Mouse (Mus musculus): Measurements from ENCODE around the gene Pbld1. TPM values are rescaled to one million over a fixed set of nuclear protein-coding genes. Genes with fewer than 3 reads are reported as not detected.
A peak's percentile ranks its signal among the peaks of the same experiment; 100 is the strongest.

Pbld1 gene
- polyA plus RNA-seq, 1 experiment: 4.6 TPM

DNA sequence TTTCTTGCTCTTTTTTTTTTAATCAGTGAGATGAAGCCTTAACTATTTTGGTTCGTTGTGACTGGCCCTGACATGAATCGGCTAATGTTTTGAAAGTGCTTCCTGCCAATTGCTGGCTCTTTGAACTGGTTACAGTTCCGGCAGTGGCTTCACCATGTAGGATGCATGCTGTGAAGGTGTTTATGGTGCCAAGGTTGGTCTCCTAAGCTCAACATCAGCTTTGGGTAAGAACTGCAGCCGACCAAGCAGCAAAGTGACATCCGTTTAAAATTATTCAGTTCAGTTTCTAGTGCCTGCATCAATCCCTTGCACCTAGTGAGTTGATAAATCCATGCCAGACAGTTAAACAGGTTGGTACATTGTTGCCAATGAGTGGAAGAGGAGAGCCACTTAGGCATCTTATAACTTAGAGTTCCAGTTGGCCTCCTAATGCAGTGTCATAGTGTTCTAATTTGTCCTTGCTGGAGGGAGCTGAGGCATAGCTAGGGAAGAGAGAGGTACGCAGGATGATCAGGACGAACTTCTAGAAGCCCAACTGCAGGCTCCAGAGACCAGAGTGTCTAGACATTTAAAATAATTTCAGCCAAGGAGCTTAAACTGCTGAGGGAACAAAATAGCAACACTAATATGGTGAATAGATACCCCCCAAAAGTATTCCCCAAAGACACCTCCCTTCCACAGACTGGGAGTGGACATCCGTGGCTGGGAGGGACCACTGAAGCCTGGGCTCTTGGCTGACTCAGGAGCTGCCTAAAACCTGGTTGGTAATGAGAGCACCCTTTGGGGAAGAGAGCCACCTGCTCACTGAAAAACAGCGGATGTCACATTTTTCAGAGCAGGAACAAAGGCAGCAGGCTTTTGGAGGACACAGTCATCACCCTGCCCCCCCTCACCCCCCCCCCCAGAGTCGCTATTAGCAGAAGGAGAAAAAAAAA, 32.9 kb downstream of the Pbld1 start:
- DNase-seq (ENCODE audit: low spot score): no peak

DNA sequence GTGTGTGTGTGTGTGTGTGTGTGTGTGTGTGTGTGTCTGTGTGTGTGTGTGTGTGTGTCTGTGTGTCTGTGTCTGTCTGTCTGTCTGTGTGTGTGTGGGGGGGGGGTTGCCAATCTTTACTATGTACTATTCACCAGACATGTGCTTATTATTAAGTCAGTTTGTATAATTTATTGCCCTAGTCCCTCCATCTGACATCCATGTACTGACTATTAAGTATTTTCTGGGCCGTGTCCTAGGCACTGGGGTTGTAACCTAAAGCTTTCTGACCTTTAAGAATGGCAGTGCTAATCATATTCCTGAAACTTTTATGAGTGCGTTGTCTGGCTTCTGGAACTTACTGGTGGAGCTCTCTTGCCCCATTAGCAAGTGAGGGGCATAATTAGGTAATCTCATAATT, 36.8 kb downstream of the Pbld1 start:
- DNase-seq (ENCODE audit: low spot score): no peak

DNA sequence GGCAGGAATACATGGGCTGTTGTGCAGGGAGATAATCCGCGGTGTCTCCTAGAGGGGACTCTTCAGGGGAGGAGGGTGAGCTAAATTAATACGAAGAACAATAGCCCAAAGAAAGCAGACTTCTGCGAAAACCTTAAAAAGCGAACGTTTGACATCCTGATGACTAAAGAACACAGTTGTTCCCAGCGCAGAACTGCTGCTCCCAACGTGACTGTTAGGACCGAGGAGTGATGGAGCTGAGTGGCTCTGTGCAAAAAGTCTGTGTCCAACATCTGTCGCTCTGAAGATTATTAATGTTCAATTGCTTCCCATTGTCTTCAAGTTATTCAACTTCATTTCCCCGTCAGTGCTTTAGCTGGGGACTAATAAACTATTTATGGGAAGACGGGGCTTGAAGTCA, 38.2 kb downstream of the Pbld1 start:
- DNase-seq (ENCODE audit: low spot score): no peak

DNA sequence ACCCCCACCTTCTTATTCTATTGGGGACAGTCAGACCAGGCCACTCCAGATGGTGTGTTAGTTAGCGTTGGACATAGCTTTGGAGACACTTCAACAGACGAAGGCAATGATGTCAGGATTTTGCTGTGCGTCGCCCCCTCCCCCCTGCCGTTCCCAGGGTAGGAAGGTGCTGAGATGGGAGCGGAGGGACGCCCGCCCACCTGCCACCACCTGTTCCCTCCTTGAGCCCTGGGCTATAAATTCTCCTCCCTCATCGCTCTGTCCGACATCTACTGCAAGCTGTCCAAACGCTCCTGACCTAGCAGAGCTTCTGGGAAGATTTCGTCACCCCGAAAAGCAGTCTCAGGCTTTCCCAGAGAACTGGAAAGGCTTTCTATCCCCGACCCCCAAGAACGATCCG, 39.6 kb downstream of the Pbld1 start, which contains the start of gene Atoh7:
Atoh7 (plus strand) TSS at position 131 of the 400 bp plus-strand sequence.
- no peak for DNase-seq (ENCODE audit: low spot score)

DNA sequence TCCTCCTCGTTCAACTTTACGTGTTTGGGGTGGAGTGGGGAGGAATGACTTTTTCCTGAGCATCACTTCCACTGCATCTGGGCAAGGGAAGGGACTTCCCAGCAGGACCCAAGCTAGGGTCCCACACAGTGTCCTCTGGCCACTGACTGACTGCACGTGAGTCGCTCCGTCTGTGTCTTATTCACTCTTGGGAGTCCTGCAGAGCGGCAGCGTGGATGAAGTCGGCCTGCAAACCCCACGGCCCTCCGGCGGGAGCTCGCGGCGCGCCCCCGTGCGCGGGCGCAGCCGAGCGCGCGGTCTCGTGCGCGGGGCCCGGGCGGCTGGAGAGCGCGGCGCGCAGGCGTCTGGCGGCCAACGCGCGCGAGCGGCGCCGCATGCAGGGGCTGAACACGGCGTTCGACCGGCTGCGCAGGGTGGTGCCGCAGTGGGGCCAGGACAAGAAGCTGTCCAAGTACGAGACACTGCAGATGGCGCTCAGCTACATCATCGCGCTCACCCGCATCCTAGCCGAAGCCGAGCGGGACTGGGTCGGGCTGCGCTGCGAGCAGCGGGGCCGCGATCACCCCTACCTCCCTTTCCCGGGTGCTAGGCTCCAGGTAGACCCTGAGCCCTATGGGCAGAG, 40.1 kb downstream of the Pbld1 start:
- DNase-seq (ENCODE audit: low spot score): peak; percentile 24

DNA sequence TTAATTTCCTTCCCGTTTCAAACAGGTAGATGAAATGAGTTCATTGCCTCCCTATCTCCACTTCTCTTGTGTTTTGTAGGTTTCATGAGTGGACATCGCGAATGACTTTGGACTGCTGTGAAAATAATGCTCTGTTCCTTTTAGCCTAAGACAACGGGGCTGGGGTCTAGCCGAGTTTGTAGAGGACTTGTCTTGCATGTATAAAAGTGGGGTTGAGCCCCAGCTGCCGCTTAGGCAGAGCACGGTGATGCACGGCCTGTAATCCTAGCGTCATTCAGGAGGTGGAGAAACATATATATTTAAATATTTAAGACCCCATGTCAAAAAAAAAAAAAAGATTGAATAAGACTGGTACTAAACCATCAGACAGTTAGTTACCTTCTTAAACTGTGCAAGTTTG, 40.7 kb downstream of the Pbld1 start:
- no peak for DNase-seq (ENCODE audit: low spot score)

DNA sequence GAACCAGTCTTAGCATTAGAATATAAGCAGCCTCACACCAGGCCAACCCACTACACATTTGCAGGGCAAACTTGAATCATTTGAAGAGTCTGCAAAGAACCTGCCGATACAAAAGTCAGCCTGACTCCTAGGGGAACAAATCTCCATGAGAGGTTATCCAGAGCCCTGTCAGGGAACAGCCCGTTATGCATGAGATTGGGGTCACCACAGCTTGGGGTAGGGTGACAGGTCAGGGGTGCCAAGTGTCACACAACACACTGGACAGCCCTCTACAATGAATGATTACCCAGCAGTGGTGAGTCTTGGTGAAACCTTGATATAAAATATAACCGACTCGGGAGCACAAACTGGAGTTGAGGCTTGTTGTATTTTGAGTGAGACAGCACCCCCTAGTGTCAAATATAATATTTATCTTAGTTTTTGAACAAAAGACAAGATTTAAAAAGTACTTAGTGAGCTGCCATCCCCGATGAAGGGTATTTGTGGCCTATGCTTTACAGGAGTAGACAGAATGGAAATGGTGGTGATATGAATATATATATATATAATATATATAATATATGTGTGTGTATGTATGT, 53.2 kb downstream of the Pbld1 start:
- no peak for DNase-seq (ENCODE audit: low spot score)

DNA sequence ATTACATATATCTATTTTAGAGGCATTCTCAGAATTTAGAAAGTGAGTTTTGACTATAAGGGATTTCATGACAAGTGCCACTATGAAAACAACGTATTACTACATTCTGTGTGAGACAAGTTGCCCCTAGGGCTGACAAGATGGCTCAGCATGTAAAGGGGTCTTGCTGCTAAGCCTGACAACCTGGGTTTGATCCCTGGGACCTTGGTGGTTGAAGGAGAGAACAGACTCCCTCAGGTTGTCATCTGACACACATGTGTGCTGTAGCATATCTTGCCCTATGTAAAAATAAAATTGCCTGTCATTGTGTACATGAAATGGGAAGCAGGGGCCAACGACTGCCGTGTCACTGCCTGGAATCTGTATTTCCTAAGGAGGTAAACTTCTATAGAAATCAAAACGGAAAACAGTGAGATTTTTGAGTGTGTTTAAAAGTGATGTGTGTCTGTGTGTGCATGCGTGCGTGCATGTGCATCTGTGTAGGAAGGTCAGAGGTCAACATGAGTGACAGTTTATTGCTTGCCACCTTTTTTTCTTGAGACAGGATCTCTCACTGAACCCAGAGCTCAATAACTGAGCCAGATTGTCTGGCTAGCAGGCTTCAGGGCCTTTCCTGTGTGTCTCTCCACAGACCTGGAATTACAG, 53.9 kb downstream of the Pbld1 start:
- no peak for DNase-seq (ENCODE audit: low spot score)

DNA sequence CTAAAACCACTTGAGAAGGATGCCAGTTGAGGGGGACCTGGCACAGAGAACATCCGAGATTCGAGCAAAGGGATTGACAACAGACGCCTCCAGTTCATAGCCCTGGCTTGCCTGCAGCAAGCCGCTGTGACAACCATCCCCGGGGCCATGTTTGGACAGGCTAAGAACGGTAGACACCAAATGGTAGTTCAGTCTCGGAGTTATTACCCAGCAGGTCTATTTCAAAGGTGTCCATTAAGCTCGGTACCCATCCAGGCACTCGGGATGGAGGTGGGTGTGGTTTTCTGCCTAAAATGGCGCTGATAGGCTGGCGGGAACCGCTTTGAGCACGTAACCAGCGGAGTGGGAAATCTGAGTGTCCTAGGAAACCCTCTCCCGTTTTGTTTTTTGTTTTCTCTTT, 55.9 kb downstream of the Pbld1 start:
- DNase-seq (ENCODE audit: low spot score): no peak

DNA sequence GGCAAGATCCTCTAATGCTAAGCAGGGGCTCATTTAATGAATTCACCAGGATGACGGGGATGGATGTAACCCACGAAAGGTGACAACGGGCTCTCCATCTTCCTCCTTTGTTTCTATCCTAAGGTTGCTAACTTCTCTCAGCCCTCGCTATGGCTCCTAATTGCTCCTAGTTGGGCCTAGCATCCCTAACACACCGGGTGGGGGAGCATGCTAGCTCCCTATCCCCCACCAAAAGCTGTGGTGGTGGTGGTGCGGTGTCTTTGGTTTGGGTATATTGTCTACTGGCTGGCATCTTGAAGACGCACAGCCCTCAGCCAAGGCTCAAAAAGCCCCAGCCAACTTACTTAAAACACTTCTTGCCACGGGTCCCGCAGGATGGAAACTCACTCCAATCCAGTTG, 56.4 kb downstream of the Pbld1 start:
- DNase-seq (ENCODE audit: low spot score): no peak

DNA sequence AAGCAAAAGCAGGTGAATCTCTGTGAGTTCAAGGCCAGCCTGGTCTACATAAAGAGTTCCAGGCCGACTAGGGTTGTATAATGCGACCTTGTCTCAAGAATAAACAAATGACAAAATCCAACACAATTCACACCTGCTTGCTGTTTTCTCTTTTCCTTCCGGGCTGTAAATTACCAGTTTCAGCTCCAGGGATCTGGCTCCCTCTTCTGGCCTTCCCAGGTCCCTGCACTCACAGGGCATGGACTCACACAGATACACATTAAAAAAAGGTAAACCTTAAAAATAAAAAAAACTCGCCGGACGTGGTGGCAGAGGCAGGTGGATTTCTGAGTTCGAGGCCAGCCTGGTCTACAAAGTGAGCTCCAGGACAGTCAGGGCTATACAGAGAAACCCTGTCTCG, 57.6 kb downstream of the Pbld1 start:
- DNase-seq (ENCODE audit: low spot score): no peak

DNA sequence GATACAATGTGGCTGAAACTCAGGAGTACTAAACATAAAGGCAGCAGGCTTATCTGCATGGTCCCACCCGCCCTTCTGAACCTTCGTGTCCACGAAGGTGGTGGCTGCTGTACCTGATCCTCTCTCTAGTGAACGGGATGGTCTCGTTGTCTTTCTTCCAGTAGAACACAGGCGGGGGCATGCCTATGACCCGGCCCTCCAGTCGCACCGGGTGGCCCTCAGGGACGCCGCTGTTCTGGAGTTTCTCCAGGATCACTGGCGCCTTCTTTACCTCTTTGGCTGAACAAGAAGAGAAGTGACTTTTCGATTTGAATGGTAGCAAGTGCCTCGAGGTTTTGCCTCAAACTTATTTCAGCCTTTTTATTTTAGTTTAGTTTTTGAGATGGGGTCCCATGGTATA, 60.0 kb downstream of the Pbld1 start:
- no peak for DNase-seq (ENCODE audit: low spot score)

DNA sequence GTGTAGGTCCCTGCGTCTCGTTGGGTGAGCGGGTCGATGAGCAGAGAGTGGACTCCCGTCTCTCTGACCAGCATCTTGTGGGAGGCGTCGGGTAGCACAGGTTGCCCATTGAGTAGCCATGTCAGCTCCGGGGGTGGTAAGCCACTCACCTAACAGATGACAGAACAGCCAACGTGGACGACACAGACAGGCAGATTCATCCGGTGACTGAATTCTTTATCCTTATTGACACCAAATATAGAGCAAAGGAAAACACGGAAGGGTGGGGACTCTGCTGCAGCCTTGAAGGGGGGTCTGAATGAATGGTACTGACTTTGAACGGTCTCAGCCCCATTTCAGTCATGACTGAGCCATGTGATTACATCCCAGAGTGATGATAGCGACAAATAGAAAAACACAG, 62.0 kb downstream of the Pbld1 start:
- DNase-seq (ENCODE audit: low spot score): no peak

DNA sequence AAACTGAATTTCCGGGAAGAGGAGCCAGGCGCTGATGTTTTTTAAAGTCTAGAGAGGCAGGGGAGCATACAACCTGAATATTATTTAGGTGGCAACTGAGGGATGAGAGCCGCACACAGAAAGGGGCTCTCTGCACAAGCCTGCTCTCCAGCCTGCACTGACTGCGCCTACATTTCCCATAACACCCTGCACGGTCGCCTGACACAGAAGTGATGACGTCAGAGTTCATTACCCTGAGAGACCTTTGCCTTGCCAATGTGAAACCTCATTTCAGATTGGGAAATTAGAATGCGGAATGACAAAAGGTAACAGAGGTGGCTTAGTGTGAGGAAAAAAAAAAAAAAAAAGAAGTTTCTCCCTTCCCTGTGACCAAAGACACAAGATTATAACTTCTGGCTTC, 62.6 kb downstream of the Pbld1 start:
- DNase-seq (ENCODE audit: low spot score): no peak

DNA sequence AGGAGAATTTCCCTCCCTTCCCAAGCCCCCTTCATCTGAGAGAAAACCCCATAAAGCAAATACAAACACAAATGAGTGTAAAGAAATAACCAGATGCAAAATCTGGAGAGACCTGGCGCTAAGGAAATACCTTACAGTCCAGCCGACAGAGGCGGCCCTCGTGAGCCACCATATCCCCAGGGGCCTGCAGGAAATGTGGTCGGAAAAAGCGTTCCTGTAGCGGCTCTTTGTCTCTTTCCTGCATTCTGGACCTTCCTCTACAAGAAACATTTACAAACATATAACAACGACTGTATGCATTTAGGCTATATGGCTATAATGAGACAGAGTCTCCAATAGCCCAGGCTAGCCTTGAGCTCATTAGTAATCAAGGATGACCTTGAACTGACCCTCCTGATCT, 63.2 kb downstream of the Pbld1 start:
- DNase-seq (ENCODE audit: low spot score): no peak

DNA sequence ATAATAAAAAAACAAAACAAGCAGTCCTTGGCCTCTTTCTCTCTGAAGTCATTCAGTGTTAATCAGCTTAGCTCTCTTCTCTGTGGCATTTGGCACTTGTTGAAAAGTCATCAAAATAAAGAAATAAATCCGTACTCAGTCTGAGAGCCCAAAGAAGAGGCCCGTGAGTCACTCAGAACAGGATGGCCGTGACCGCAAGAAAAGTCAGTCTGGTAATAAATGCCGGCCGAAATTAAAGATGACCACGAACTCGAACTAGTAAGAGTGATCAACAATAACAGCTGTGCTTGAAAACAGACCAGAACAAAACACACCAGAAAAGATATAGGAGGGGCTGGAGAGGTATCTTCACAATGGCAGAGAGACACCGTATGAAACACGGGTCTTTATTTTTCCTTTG, 64.1 kb downstream of the Pbld1 start:
- DNase-seq (ENCODE audit: low spot score): no peak

DNA sequence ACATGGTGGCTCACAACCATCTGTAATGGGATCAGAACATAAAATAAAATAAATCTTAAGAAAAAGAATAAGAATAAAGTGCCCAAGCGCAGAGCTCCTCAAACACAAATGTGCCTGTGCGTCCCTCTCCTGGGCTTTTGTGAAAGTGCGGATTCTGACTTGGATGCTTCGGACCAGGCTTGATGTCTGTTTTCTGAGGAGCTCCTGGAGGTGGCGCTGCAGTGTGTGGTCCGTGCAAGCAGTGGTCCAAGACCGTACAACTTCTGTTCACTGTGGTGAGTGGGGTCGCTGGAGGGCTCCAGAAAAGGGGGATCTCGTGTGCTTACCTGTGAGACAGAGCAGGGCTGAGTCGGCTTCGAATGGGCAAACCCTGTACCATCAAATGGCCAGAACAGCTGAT, 65.4 kb downstream of the Pbld1 start:
- DNase-seq (ENCODE audit: low spot score): no peak

DNA sequence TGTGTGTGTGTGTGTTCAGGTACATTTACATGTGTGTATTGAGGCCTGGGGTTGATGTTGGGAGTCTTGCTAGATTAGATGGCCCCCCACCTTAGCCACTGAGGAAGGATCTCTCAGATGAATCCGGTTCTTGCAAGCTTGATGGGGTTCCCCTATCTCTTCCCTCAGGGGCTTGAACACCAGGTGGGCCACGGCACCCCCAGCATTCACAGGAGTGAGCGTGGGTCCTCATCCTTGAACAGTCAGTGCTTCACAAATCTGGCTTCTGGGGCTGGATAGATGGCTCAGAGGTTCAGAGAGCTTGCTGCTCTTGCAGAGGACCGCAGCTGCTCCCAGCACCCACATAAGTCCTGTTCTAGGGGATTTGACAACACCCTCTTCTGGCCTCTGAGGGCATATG, 66.2 kb downstream of the Pbld1 start:
- no peak for DNase-seq (ENCODE audit: low spot score)

DNA sequence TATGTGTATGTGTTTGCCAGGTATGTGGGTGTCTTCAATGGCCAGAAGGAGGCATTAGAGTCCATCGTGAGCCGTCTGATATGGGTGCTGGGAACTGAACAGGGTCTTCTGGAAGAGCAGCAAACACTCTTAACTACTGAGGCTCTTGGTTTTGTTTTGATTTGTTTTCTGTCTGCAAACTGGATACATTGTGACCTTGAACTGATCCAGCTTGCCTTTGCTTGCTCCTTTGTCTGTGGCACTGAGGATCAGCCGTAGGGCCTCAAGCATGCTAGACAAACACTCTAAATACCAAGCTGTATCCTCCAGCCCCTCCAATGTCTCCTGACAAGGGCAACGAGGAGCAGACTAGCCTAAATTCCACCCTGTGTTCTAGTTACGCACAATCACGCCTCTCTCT, 67.2 kb downstream of the Pbld1 start:
- no peak for DNase-seq (ENCODE audit: low spot score)

Data from urinary bladder, adult 2 months (tissue).